Mouse (Mus musculus): Measurements from ENCODE around the gene Gucy2f.

GRCm38 (mm10) chrX:142195551-142195950 lies 1.2 kb downstream of the Gucy2f start:
- TF ChIP-seq CTCF (IDR thresholded peaks at IDR 0.05; ENCODE audit: insufficient read depth, low read length) = no peak
- no peak for TF ChIP-seq POLR2A (IDR thresholded peaks at IDR 0.05; ENCODE audit: borderline replicate concordance, extremely low read depth, low read depth, low read length)

All from lung, adult 2 months (tissue).